Mouse (Mus musculus) megakaryocyte, adult 5-6 weeks (primary cell): ENCODE results near the gene Cypt3. TPM values are rescaled to one million over a fixed set of nuclear protein-coding genes. Genes with fewer than 3 reads are reported as not detected.

Experiments used
- ATAC-seq: 2 replicates; pipeline ENCODE4 v1.8.0; 2016; ENCODE audit warnings: mild to moderate bottlenecking, inconsistent platforms; ENCODE audit not compliant: poor library complexity, severe bottlenecking
- total RNA-seq, 2 experiments: library from RNA; stranded (forward) in 1 of 2; stranded (reverse) in 1 of 2; fragments of 153-499, 151-499 nt in 1 of 2; fragments of 221-1000, 200-1000 nt in 1 of 2; gene quantifications; 2 replicates each; pipeline versions ENCODE4 v1.2.3 to v1.2.4; 2015 to 2017

Cypt3 gene
- total RNA-seq (2015) (not detected in 2 replicates), total RNA-seq (2017) (not detected in 2 replicates)

- no peak for ATAC-seq
Observed at GRCm38 (mm10) chrX:153558293-153558692, at the start of gene Cypt3. TSS of gene Cypt3 (plus strand) at chrX:153558593.

- no peak for ATAC-seq
Observed at GRCm38 (mm10) chrX:153515491-153515890, 42.9 kb upstream of the Cypt3 start.

- ATAC-seq = no peak
Observed at GRCm38 (mm10) chrX:153528399-153528798, 30.0 kb upstream of the Cypt3 start.

GRCm38 (mm10) chrX:153556634-153557033 lies 1.8 kb upstream of the Cypt3 start:
- ATAC-seq = no peak

- ATAC-seq = no peak
Observed at GRCm38 (mm10) chrX:153564650-153565049, 6.3 kb downstream of the Cypt3 start.

- no peak for ATAC-seq
Observed at GRCm38 (mm10) chrX:153599583-153599982, 41.2 kb downstream of the Cypt3 start.

Other genes starting within 250 kb of the Cypt3 start
- gene Ubqln2, start 60.4 kb upstream of the Cypt3 start, total RNA-seq (2015) = 46.0 and 46.4 TPM in 2 replicates
- gene Ubqln2, start 60.4 kb upstream of the Cypt3 start, total RNA-seq (2017) = 6.6 and 10.0 TPM in 2 replicates
- gene Kctd12b, start 137.8 kb downstream of the Cypt3 start, total RNA-seq (2015) = 7.8 and 8.4 TPM in 2 replicates
- 8.8 and 10.2 TPM in 2 replicates for gene Kctd12b, start 137.8 kb downstream of the Cypt3 start, total RNA-seq (2017)
- 25.7 and 28.1 TPM in 2 replicates for gene Nbdy, start 165.0 kb downstream of the Cypt3 start, total RNA-seq (2015)
- gene Nbdy, start 165.0 kb downstream of the Cypt3 start, total RNA-seq (2017) = 21.8 and 25.4 TPM in 2 replicates